Mouse (Mus musculus): ENCODE measurements around the gene Rnf207. TPM values are rescaled to one million over a fixed set of nuclear protein-coding genes. Genes with fewer than 3 reads are reported as not detected.
A peak's percentile ranks its signal among the peaks of the same experiment; 100 is the strongest.

The Rnf207 gene
- polyA plus RNA-seq, 1 experiment from 2014 or later: 8.4 TPM

- no peak overlapping the region for H3K4me2 ChIP-seq (ENCODE audit: low read depth, low read length)
- ATAC-seq (ENCODE audit: low read depth): no peak
Measured at GRCm38 (mm10) chr4:152350722-152351421, 32.1 kb upstream of the Rnf207 start.

GRCm38 (mm10) chr4:152349837-152350381, 31.1 kb upstream of the Rnf207 start:
- ATAC-seq (ENCODE audit: low read depth): peak; percentile 74
- Histone ChIP-seq H3K36me3 (ENCODE audit: control insufficient read depth, insufficient read depth, low read length) (no peaks in the 10 kb centered on the region; the same call in 1 of the 2 replicates), H3K4me1 (ENCODE audit: control insufficient read depth, insufficient read depth, low read length) (peaks cover 32% of the 10 kb centered on the region), H3K27ac (ENCODE audit: low read depth, low read length) (peak overlapping the region; percentile 88), H3K9me3 (ENCODE audit: control insufficient read depth, low read length) (no peaks in the 10 kb centered on the region), H3K4me3 (ENCODE audit: low read depth, low read length) (peak overlapping the region; percentile 7; the same call in 1 of the 2 replicates), H3K9ac (replicated peaks; ENCODE audit: low read depth, low read length) (peak overlapping the region; percentile 37; the same call in 1 of the 2 replicates), H3K27me3 (ENCODE audit: control insufficient read depth, insufficient read depth, low read length) (no peaks in the 10 kb centered on the region), H3K4me2 (ENCODE audit: low read depth, low read length) (peak overlapping the region; percentile 43)
- 5% methylated on average over 17 of the region's 17 CpGs for WGBS

More at GRCm38 (mm10) chr4:152350722-152351421, 32.1 kb upstream of the Rnf207 start:
- H3K36me3 ChIP-seq (ENCODE audit: control insufficient read depth, insufficient read depth, low read length): no peaks in the 10 kb centered on the region; the same call in 1 of the 2 replicates
- H3K9me3 ChIP-seq (ENCODE audit: control insufficient read depth, low read length): no peaks in the 10 kb centered on the region
- WGBS: 14% methylated on average over 8 of the region's 8 CpGs
- H3K9ac ChIP-seq (replicated peaks; ENCODE audit: low read depth, low read length): no peak overlapping the region
- H3K4me1 ChIP-seq (ENCODE audit: control insufficient read depth, insufficient read depth, low read length): peaks cover 32% of the 10 kb centered on the region
- peak overlapping the region; percentile 66; the same call in 1 of the 2 replicates for H3K27ac ChIP-seq (ENCODE audit: low read depth, low read length)
- H3K4me3 ChIP-seq (ENCODE audit: low read depth, low read length): no peak overlapping the region
- H3K27me3 ChIP-seq (ENCODE audit: control insufficient read depth, insufficient read depth, low read length): no peaks in the 10 kb centered on the region

GRCm38 (mm10) chr4:152345120-152345889, 26.5 kb upstream of the Rnf207 start:
- Histone ChIP-seq H3K4me3 (ENCODE audit: low read depth, low read length) (no peak overlapping the region), H3K9ac (replicated peaks; ENCODE audit: low read depth, low read length) (no peak overlapping the region), H3K27me3 (ENCODE audit: control insufficient read depth, insufficient read depth, low read length) (no peaks in the 10 kb centered on the region), H3K27ac (ENCODE audit: low read depth, low read length) (no peak overlapping the region), H3K4me2 (ENCODE audit: low read depth, low read length) (no peak overlapping the region), H3K36me3 (ENCODE audit: control insufficient read depth, insufficient read depth, low read length) (no peaks in the 10 kb centered on the region), H3K4me1 (ENCODE audit: control insufficient read depth, insufficient read depth, low read length) (peaks cover 16% of the 10 kb centered on the region), H3K9me3 (ENCODE audit: control insufficient read depth, low read length) (no peaks in the 10 kb centered on the region)
- 57% methylated on average over 7 of the region's 7 CpGs for WGBS
- ATAC-seq (ENCODE audit: low read depth): no peak

- Histone ChIP-seq H3K4me3 (ENCODE audit: low read depth, low read length) (no peak overlapping the region), H3K4me2 (ENCODE audit: low read depth, low read length) (no peak overlapping the region), H3K9ac (replicated peaks; ENCODE audit: low read depth, low read length) (no peak overlapping the region), H3K9me3 (ENCODE audit: control insufficient read depth, low read length) (no peaks in the 10 kb centered on the region), H3K4me1 (ENCODE audit: control insufficient read depth, insufficient read depth, low read length) (peaks cover 15% of the 10 kb centered on the region), H3K27ac (ENCODE audit: low read depth, low read length) (no peak overlapping the region), H3K27me3 (ENCODE audit: control insufficient read depth, insufficient read depth, low read length) (no peaks in the 10 kb centered on the region), H3K36me3 (ENCODE audit: control insufficient read depth, insufficient read depth, low read length) (no peaks in the 10 kb centered on the region)
- WGBS: 75% methylated on average over 7 of the region's 7 CpGs
- ATAC-seq (ENCODE audit: low read depth): no peak
Measured at GRCm38 (mm10) chr4:152344651-152345050, 25.9 kb upstream of the Rnf207 start.

- H3K27me3 ChIP-seq (ENCODE audit: control insufficient read depth, insufficient read depth, low read length): no peaks in the 10 kb centered on the region; the same call in 1 of the 2 replicates
- 13% methylated on average over 5 of the region's 5 CpGs for WGBS
- no peaks in the 10 kb centered on the region for H3K36me3 ChIP-seq (ENCODE audit: control insufficient read depth, insufficient read depth, low read length)
- no peak for ATAC-seq (ENCODE audit: low read depth)
- peaks cover 10% of the 10 kb centered on the region for H3K4me1 ChIP-seq (ENCODE audit: control insufficient read depth, insufficient read depth, low read length)
- H3K4me3 ChIP-seq (ENCODE audit: low read depth, low read length): no peak overlapping the region
- H3K9me3 ChIP-seq (ENCODE audit: control insufficient read depth, low read length): no peaks in the 10 kb centered on the region
- no peak overlapping the region for H3K4me2 ChIP-seq (ENCODE audit: low read depth, low read length)
- no peak overlapping the region for H3K9ac ChIP-seq (replicated peaks; ENCODE audit: low read depth, low read length)
- no peak overlapping the region for H3K27ac ChIP-seq (ENCODE audit: low read depth, low read length)
Measured at GRCm38 (mm10) chr4:152343296-152343695, 24.5 kb upstream of the Rnf207 start.

- Histone ChIP-seq H3K9me3 (ENCODE audit: control insufficient read depth, low read length) (no peaks in the 10 kb centered on the region), H3K4me1 (ENCODE audit: control insufficient read depth, insufficient read depth, low read length) (peaks cover 13% of the 10 kb centered on the region), H3K27ac (ENCODE audit: low read depth, low read length) (no peak overlapping the region), H3K4me3 (ENCODE audit: low read depth, low read length) (no peak overlapping the region), H3K27me3 (ENCODE audit: control insufficient read depth, insufficient read depth, low read length) (no peaks in the 10 kb centered on the region; the same call in 1 of the 2 replicates), H3K9ac (replicated peaks; ENCODE audit: low read depth, low read length) (no peak overlapping the region), H3K36me3 (ENCODE audit: control insufficient read depth, insufficient read depth, low read length) (no peaks in the 10 kb centered on the region), H3K4me2 (ENCODE audit: low read depth, low read length) (peak overlapping the region; percentile 83)
- ATAC-seq (ENCODE audit: low read depth): no peak
- WGBS: 40% methylated on average over 15 of the region's 15 CpGs
Measured at GRCm38 (mm10) chr4:152340584-152341284, 21.9 kb upstream of the Rnf207 start.

- Histone ChIP-seq H3K9ac (replicated peaks; ENCODE audit: low read depth, low read length) (peak overlapping the region; percentile 86), H3K27ac (ENCODE audit: low read depth, low read length) (peak overlapping the region; percentile 77), H3K36me3 (ENCODE audit: control insufficient read depth, insufficient read depth, low read length) (no peaks in the 10 kb centered on the region), H3K4me1 (ENCODE audit: control insufficient read depth, insufficient read depth, low read length) (peaks cover 13% of the 10 kb centered on the region), H3K27me3 (ENCODE audit: control insufficient read depth, insufficient read depth, low read length) (no peaks in the 10 kb centered on the region; the same call in 1 of the 2 replicates), H3K4me2 (ENCODE audit: low read depth, low read length) (peak overlapping the region; percentile 83), H3K9me3 (ENCODE audit: control insufficient read depth, low read length) (no peaks in the 10 kb centered on the region), H3K4me3 (ENCODE audit: low read depth, low read length) (peak overlapping the region; percentile 54)
- ATAC-seq (ENCODE audit: low read depth): peak; percentile 20; the same call in 1 of the 2 replicates
- WGBS: 4% methylated on average over 11 of the region's 26 CpGs
Measured at GRCm38 (mm10) chr4:152339293-152339790, 20.5 kb upstream of the Rnf207 start.

- Histone ChIP-seq H3K36me3 (ENCODE audit: control insufficient read depth, insufficient read depth, low read length) (peaks cover 5% of the 10 kb centered on the region; the same call in 1 of the 2 replicates), H3K27ac (ENCODE audit: low read depth, low read length) (peak within 1 kb of the TSS; percentile 77), H3K27me3 (ENCODE audit: control insufficient read depth, insufficient read depth, low read length) (no peaks in the 10 kb centered on the region; the same call in 1 of the 2 replicates), H3K4me1 (ENCODE audit: control insufficient read depth, insufficient read depth, low read length) (peaks cover 13% of the 10 kb centered on the region), H3K9ac (replicated peaks; ENCODE audit: low read depth, low read length) (peak within 1 kb of the TSS; percentile 86), H3K4me3 (ENCODE audit: low read depth, low read length) (peak within 1 kb of the TSS; percentile 54), H3K9me3 (ENCODE audit: control insufficient read depth, low read length) (no peaks in the 10 kb centered on the region), H3K4me2 (ENCODE audit: low read depth, low read length) (peak within 1 kb of the TSS; percentile 83)
- WGBS: 0% methylated on average over 42 of the region's 120 CpGs
- peak; percentile 54 for ATAC-seq (ENCODE audit: low read depth)
Measured at GRCm38 (mm10) chr4:152338419-152339292, 19.9 kb upstream of the Rnf207 start, which contains the start of gene Chd5. TSS of gene Chd5 (plus strand) at chr4:152338651.

All from neural tube, embryonic 14.5 days (tissue).